Mouse (Mus musculus): ENCODE measurements at regions not wholly inside any gene's neighbourhood (a gene's known extent, or its start where the extent isn't known, plus 50 kb on each side); places are given as distances from the start of the nearest gene placed in this dataset.

- TF ChIP-seq POLR2A (IDR thresholded peaks at IDR 0.05; ENCODE audit: borderline replicate concordance, insufficient read depth, low read length) (no peak), CTCF (IDR thresholded peaks at IDR 0.05; ENCODE audit: borderline replicate concordance, insufficient read depth, low read depth, low read length) (no peak)
These were observed 443.5 kb downstream of the Vrk1 start for GRCm38 (mm10) chr12:106453491-106453890.

Measured in cerebellum, adult 2 months (tissue).